Mouse (Mus musculus): ENCODE measurements around the gene Olfr718-ps1.
"Not testable (repeated sequence)": the region's sequence is repeated elsewhere in the genome, so short reads cannot be mapped to it uniquely, and the experiment has no call there.

The Olfr718-ps1 gene

GRCm38 (mm10) chr5:143147481-143147880 lies at the start of gene Olfr718-ps1:
Gene Olfr718-ps1 (minus strand): TSS chr5:143147581.
- DNase-seq, result no peak

- no peak for DNase-seq
Observed at GRCm38 (mm10) chr5:143196506-143196905, 49.1 kb upstream of the Olfr718-ps1 start.

- no peak for DNase-seq
Observed at GRCm38 (mm10) chr5:143195166-143195565, 47.8 kb upstream of the Olfr718-ps1 start.

- DNase-seq, result not testable (repeated sequence)
Observed at GRCm38 (mm10) chr5:143194747-143195146, 47.4 kb upstream of the Olfr718-ps1 start.

- no peak for DNase-seq
Observed at GRCm38 (mm10) chr5:143192806-143193205, 45.4 kb upstream of the Olfr718-ps1 start.

- not testable (repeated sequence) for DNase-seq
Observed at GRCm38 (mm10) chr5:143188014-143188413, 40.6 kb upstream of the Olfr718-ps1 start.

GRCm38 (mm10) chr5:143180255-143181076 lies 33.1 kb upstream of the Olfr718-ps1 start, which contains the start of the genes Rbak and Spdye4b:
Gene Rbak (minus strand): TSS chr5:143180775.
Gene Spdye4b (plus strand): TSS chr5:143181017.
- DNase-seq, result peak; percentile 94 to 97

- DNase-seq, result no peak
Observed at GRCm38 (mm10) chr5:143179179-143179578, 31.8 kb upstream of the Olfr718-ps1 start.

GRCm38 (mm10) chr5:143177541-143178200 lies 30.3 kb upstream of the Olfr718-ps1 start:
- no peak for DNase-seq

- DNase-seq, result no peak
Observed at GRCm38 (mm10) chr5:143175970-143176369, 28.6 kb upstream of the Olfr718-ps1 start.

GRCm38 (mm10) chr5:143165508-143166070 lies 18.2 kb upstream of the Olfr718-ps1 start:
- peak; percentile 38 to 63 for DNase-seq

- no peak for DNase-seq
Observed at GRCm38 (mm10) chr5:143155534-143155933, 8.2 kb upstream of the Olfr718-ps1 start.

- DNase-seq, result peak; percentile 18 to 50
Observed at GRCm38 (mm10) chr5:143153756-143154155, 6.4 kb upstream of the Olfr718-ps1 start.

- no peak for DNase-seq
Observed at GRCm38 (mm10) chr5:143150044-143150443, 2.7 kb upstream of the Olfr718-ps1 start.

- no peak for DNase-seq
Observed at GRCm38 (mm10) chr5:143149536-143149935, 2.2 kb upstream of the Olfr718-ps1 start.

- DNase-seq, result no peak
Observed at GRCm38 (mm10) chr5:143148661-143149060, 1.3 kb upstream of the Olfr718-ps1 start.

GRCm38 (mm10) chr5:143137580-143137979 lies 9.8 kb downstream of the Olfr718-ps1 start:
- no peak for DNase-seq

- DNase-seq, result no peak
Observed at GRCm38 (mm10) chr5:143135042-143135441, 12.3 kb downstream of the Olfr718-ps1 start.

- DNase-seq, result not testable (repeated sequence)
Observed at GRCm38 (mm10) chr5:143134216-143135010, 13.0 kb downstream of the Olfr718-ps1 start.

- no peak for DNase-seq
Observed at GRCm38 (mm10) chr5:143132935-143133514, 14.4 kb downstream of the Olfr718-ps1 start.

- DNase-seq, result no peak
Observed at GRCm38 (mm10) chr5:143130342-143130741, 17.0 kb downstream of the Olfr718-ps1 start.

GRCm38 (mm10) chr5:143129101-143129500 lies 18.3 kb downstream of the Olfr718-ps1 start:
- DNase-seq, result no peak

Measured in kidney, postnatal 25 days (tissue).